Mouse (Mus musculus) brain, embryonic 14.5 days (tissue): ENCODE measurements around the gene Med24.

ENCODE experiments used
- CTCF ChIP-seq: fragments of 200-500 bp; IDR thresholded peaks from 2 replicates; pipeline ENCODE4 v1.5.1; 2012; ENCODE audit warnings: inconsistent platforms, mild to moderate bottlenecking, moderate library complexity, borderline replicate concordance; ENCODE audit not compliant: insufficient read depth, insufficient read length; ENCODE audit errors: extremely low read depth
- POLR2A ChIP-seq: fragments of 200-500 bp; IDR thresholded peaks from 2 replicates; pipeline ENCODE4 v1.6.1; 2012; ENCODE audit warnings: mild to moderate bottlenecking, inconsistent platforms, borderline replicate concordance; ENCODE audit not compliant: poor library complexity, insufficient read depth, insufficient read length, severe bottlenecking; ENCODE audit errors: extremely low read depth

- no peak for TF ChIP-seq POLR2A
- TF ChIP-seq CTCF, result no peak
Observed at GRCm38 (mm10) chr11:98694301-98694700, 34.9 kb downstream of the Med24 start.
